Mouse (Mus musculus) frontal cortex, adult 2 months (tissue): ENCODE measurements at regions not wholly inside any gene's neighbourhood (a gene's known extent, or its start where the extent isn't known, plus 50 kb on each side); places are given as distances from the start of the nearest gene placed in this dataset.
A peak's percentile ranks its signal among the peaks of the same experiment; 100 is the strongest.

Experiments used
- DNase-seq, 2 experiments: peaks; one replicate each; pipeline ENCODE4 v3.0.0; 2022; ENCODE audit warnings: low spot score in 1 of 2; ENCODE audit errors: extremely low spot score in 1 of 2

GRCm38 (mm10) chr6:135520868-135521267, 158.5 kb downstream of the Emp1 start:
- no peak for DNase-seq

- no peak for DNase-seq
These were observed 162.5 kb downstream of the Emp1 start for GRCm38 (mm10) chr6:135524886-135525285.

- peak in 1 of 2 experiments; percentile 42 for DNase-seq
These were observed 163.5 kb downstream of the Emp1 start for GRCm38 (mm10) chr6:135525841-135526327.

- peak; percentile 57 to 88 for DNase-seq
These were observed 164.3 kb downstream of the Emp1 start for GRCm38 (mm10) chr6:135526460-135527160.

- peak; percentile 35 to 57 for DNase-seq
These were observed 165.5 kb downstream of the Emp1 start for GRCm38 (mm10) chr6:135527879-135528278.

- DNase-seq: no peak
These were observed 177.7 kb downstream of the Emp1 start for GRCm38 (mm10) chr6:135539791-135540646.

GRCm38 (mm10) chr6:135541566-135541965, 179.2 kb downstream of the Emp1 start:
- DNase-seq: no peak

GRCm38 (mm10) chr6:135542356-135542755, 180.0 kb downstream of the Emp1 start:
- no peak for DNase-seq

- no peak for DNase-seq
These were observed 181.0 kb downstream of the Emp1 start for GRCm38 (mm10) chr6:135543390-135543789.

- DNase-seq: no peak
These were observed 181.5 kb downstream of the Emp1 start for GRCm38 (mm10) chr6:135543863-135544262.

- no peak for DNase-seq
These were observed 188.1 kb downstream of the Emp1 start for GRCm38 (mm10) chr6:135550368-135550950.

- no peak for DNase-seq
These were observed 190.1 kb downstream of the Emp1 start for GRCm38 (mm10) chr6:135552396-135552795.

GRCm38 (mm10) chr6:135559501-135559907, 197.2 kb downstream of the Emp1 start:
- DNase-seq: peak; percentile 56 to 73

- DNase-seq: no peak
These were observed 199.9 kb downstream of the Emp1 start for GRCm38 (mm10) chr6:135562267-135562666.

GRCm38 (mm10) chr6:135563766-135564165, 201.4 kb downstream of the Emp1 start:
- DNase-seq: no peak

- no peak for DNase-seq
These were observed 206.7 kb downstream of the Emp1 start for GRCm38 (mm10) chr6:135569086-135569485.

- DNase-seq: no peak
These were observed 212.9 kb downstream of the Emp1 start for GRCm38 (mm10) chr6:135575294-135575693.

GRCm38 (mm10) chr6:135578728-135579127, 216.4 kb downstream of the Emp1 start:
- DNase-seq: peak in 1 of 2 experiments; percentile 16

- peak in 1 of 2 experiments; percentile 47 for DNase-seq
These were observed 220.2 kb downstream of the Emp1 start for GRCm38 (mm10) chr6:135582567-135582966.

GRCm38 (mm10) chr6:135584782-135585181, 222.4 kb downstream of the Emp1 start:
- no peak for DNase-seq

- no peak for DNase-seq
These were observed 227.7 kb downstream of the Emp1 start for GRCm38 (mm10) chr6:135590084-135590483.
